Mouse (Mus musculus): ENCODE data around the gene Ppp4r4.

GRCm38 (mm10) chr12:103646314-103646713 lies 114.2 kb downstream of the Ppp4r4 start:
- no peak for TF ChIP-seq CTCF (IDR thresholded peaks at IDR 0.05; ENCODE audit: borderline replicate concordance, extremely low read depth, insufficient read depth, insufficient read length)
- TF ChIP-seq POLR2A (IDR thresholded peaks at IDR 0.05; ENCODE audit: borderline replicate concordance, extremely low read depth, insufficient read depth, insufficient read length, poor library complexity, severe bottlenecking), result no peak
